Mouse (Mus musculus) ES-Bruce4 (cell line): ENCODE results near the gene Nup205.

Experiments used
- CTCF ChIP-seq: IDR thresholded peaks from one replicate; pipeline ENCODE4 v1.8.1; 2011; ENCODE audit warnings: low read depth, low read length
- EP300 ChIP-seq: IDR thresholded peaks from 2 replicates; pipeline ENCODE4 v1.6.1; 2011; ENCODE audit warnings: low read depth, low read length; ENCODE audit not compliant: insufficient read depth
- POLR2A ChIP-seq: IDR thresholded peaks from one replicate; pipeline ENCODE4 v1.8.1; 2011; ENCODE audit warnings: low read length; ENCODE audit not compliant: insufficient read depth

GRCm38 (mm10) chr6:35265580-35266278 lies 88.5 kb downstream of the Nup205 start:
- TF ChIP-seq EP300 (no peak), CTCF (no peak), POLR2A (no peak)
